Mouse (Mus musculus) heart, embryonic 11.5 days (tissue): ENCODE data around the gene Efna2. TPM values are rescaled to one million over a fixed set of nuclear protein-coding genes. Genes with fewer than 3 reads are reported as not detected.

ENCODE experiments used
- ATAC-seq: fragments of 200-750 bp; cut with Nextera tagmentation; replicated peaks from 2 replicates; pipeline ENCODE4 v1.8.0; 2017; ENCODE audit warnings: moderate library complexity; ENCODE audit not compliant: insufficient number of reproducible peaks, low FRiP score, low TSS enrichment
- H3K27ac ChIP-seq: fragments of 300-500 bp; sonication (generic); 2 replicates; pipeline ENCODE4 v1.5.1; 2014; ENCODE audit warnings: mild to moderate bottlenecking, low read depth, low read length
- H3K27me3 ChIP-seq: fragments of 300-500 bp; sonication (generic); 2 replicates; pipeline ENCODE4 v1.6.1; 2014; ENCODE audit warnings: mild to moderate bottlenecking, low read length, mixed read lengths; ENCODE audit not compliant: control insufficient read depth, insufficient read depth
- H3K36me3 ChIP-seq: fragments of 300-500 bp; sonication (generic); 2 replicates; pipeline ENCODE4 v1.6.1; 2014; ENCODE audit warnings: mild to moderate bottlenecking, low read length, moderate library complexity, mixed read lengths; ENCODE audit not compliant: control insufficient read depth, insufficient read depth
- H3K4me1 ChIP-seq: fragments of 300-500 bp; sonication (generic); 2 replicates; pipeline ENCODE4 v1.6.1; 2014; ENCODE audit warnings: low read length; ENCODE audit not compliant: control insufficient read depth, insufficient read depth
- H3K4me2 ChIP-seq: fragments of 300-500 bp; sonication (generic); 2 replicates; pipeline ENCODE4 v1.6.1; 2014; ENCODE audit warnings: mild to moderate bottlenecking, moderate library complexity
- H3K4me3 ChIP-seq: fragments of 300-500 bp; sonication (generic); 2 replicates; pipeline ENCODE4 v1.5.1; 2014; ENCODE audit warnings: low read depth, low read length
- H3K9ac ChIP-seq: fragments of 300-500 bp; sonication (generic); 2 replicates; pipeline ENCODE4 v1.6.1; 2014; ENCODE audit warnings: mild to moderate bottlenecking, low read depth, low read length, moderate library complexity
- H3K9me3 ChIP-seq: fragments of 300-500 bp; sonication (generic); replicated peaks from 2 replicates; pipeline ENCODE4 v1.6.1; 2016; ENCODE audit warnings: low read length; ENCODE audit not compliant: control insufficient read depth
- WGBS: fragments of 180-500 bp; shearing (Covaris S2); extraction: QIAGEN DNeasy Blood & Tissue Kit; methylation state at CpG from one replicate; pipeline ENCODE4 v1.1.7; 2014; ENCODE audit not compliant: insufficient replicate concordance; 5-methylcytosine and 5-hydroxymethylcytosine counted together
- polyA plus RNA-seq: library from polyadenylated mRNA; unstranded; fragments of >200 nt; fragmentation: Nextera tagmentation; extraction: Ambion mirVana; gene quantifications from 2 replicates; pipeline ENCODE4 v1.2.1, GENCODE M21; 2014

Gene Efna2
- polyA plus RNA-seq, 1 experiment from 2014 or later = 13.9 TPM

DNA sequence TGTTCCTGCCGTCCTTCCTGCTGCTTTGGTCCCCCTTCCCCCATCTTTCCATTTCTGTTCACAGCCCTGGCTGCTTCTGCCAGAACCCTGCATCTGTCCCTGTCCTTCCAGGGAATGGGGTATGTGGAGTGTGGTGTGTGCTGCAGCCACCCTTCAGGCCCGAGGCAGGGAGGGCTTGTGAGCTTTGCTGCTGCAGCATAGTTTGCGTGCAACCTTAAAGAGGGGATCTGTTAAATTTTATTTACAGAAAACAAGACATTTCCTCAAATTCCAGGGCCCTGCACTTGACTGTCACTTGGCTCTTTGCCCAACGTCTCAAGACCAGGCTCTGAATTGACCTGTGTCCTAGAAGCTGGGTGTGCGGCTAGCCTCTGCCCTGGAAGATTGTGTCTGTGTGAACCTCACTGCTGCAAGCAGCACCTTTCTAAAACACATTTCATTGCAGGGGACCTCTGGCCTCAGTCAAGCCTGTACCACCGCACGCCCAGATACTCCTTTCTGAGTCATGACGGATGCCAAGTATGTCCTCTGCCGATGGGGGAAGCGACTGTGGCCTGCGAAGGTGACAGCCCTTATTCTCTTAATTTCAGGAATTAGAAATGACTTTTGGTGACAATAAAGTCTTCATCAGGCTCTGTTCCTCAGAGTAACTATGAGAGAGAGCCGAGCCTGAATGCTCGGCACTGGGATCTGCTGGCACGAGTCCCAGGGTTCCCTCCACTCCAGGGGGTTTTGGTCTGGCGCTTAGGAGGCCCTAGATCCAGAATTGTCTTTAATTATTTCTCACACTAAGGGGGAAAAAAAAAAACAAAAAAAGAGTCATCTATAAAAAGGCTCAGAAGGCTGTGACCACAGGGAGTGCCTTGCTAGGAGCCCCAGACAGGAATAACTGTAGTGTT lies 48.8 kb downstream of the Efna2 start:
- 62% methylated on average over 15 of the region's 15 CpGs for WGBS
- ATAC-seq = no peak
- H3K4me2 ChIP-seq = peak overlapping the region; percentile 80
- H3K27me3 ChIP-seq = no peaks in the 10 kb centered on the region
- H3K9me3 ChIP-seq = no peaks in the 10 kb centered on the region
- H3K36me3 ChIP-seq = peaks cover 18% of the 10 kb centered on the region
- H3K9ac ChIP-seq = peak overlapping the region; percentile 93
- H3K27ac ChIP-seq = peak overlapping the region; percentile 97
- H3K4me1 ChIP-seq = peaks cover 19% of the 10 kb centered on the region
- peak overlapping the region; percentile 93 for H3K4me3 ChIP-seq

DNA sequence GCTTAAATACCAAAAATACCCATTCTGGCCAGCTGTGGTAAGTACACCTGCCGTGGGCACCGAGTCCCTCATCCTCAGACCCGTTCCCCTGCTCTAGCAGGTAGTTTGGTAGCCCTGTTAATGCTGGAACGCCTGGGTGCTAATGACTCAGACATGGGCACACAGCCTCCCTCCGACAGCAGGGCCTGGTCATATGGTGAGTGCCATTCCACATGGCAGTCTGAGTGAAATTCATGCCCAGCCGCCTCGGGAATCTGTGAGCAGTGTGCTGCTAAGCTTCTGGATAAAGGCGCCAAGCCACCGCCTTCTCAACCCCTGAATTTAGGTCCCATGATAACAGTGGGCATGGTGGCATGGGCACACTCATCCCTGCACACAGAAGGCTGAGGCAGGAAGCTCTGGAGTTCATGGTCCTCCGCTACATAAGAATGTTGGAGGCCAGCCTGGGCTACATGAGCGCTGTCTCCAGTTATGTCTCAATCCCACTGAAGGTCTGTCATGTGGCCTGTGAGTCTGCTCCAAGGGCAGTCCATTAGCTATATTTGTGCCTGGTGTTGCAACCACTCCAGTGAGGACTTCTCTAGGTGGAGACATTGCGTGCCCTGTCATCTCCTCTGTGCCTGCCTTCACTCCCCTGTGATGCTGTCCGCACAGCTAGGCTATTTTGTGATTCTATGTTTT lies 57.0 kb downstream of the Efna2 start:
- no peak overlapping the region for H3K4me2 ChIP-seq
- 95% methylated on average over 13 of the region's 13 CpGs for WGBS
- H3K9me3 ChIP-seq = no peaks in the 10 kb centered on the region
- H3K9ac ChIP-seq = no peak overlapping the region
- H3K27me3 ChIP-seq = no peaks in the 10 kb centered on the region
- H3K4me1 ChIP-seq = peaks cover 6% of the 10 kb centered on the region
- H3K27ac ChIP-seq = no peak overlapping the region
- ATAC-seq = no peak
- H3K36me3 ChIP-seq = peaks cover 63% of the 10 kb centered on the region
- no peak overlapping the region for H3K4me3 ChIP-seq

DNA sequence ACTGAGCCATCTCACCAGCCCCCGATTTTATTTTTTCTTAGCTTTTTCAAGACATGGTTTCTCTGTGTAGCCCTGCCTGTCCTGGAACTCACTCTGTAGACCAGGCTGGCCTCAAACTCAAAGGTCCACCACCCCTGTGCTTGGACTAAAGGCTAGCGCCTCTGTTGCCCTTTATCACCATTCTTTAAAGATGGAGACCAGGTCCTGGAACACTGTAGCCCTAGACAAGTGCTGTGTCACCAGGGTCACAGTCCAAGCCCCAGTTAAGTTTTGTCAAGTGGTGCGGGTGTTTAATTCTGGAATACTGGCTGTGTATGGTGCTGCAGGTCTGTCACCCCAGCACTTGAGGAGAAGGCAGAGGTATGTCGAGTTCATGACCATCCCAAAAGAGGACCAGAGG lies 57.7 kb downstream of the Efna2 start:
- Histone ChIP-seq H3K4me1 (peaks cover 11% of the 10 kb centered on the region), H3K4me3 (no peak overlapping the region), H3K9ac (no peak overlapping the region), H3K9me3 (no peaks in the 10 kb centered on the region), H3K27me3 (no peaks in the 10 kb centered on the region), H3K27ac (no peak overlapping the region), H3K4me2 (no peak overlapping the region), H3K36me3 (peaks cover 66% of the 10 kb centered on the region)
- 83% methylated on average over 4 of the region's 4 CpGs for WGBS
- ATAC-seq = no peak

DNA sequence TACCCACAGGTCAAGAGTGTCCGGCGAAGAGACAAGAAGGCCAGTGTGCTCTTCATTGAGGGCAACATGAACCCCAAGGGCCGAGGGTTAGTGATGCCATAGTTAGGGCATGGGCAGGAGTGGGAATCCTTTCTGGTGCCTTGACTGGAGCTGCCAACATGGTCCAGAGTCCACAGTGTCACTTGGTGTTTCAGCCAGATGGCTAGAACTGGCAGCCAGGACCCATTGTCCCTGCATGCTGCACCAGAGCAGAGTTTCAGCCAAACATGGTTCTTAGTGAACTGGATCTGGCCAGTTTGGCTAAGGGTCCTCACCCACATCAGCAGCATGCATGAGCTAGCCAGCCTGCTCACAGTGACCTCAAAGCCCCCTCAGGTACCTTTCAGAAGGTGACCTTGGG lies 59.0 kb downstream of the Efna2 start:
- no peaks in the 10 kb centered on the region for H3K27me3 ChIP-seq
- peaks cover 6% of the 10 kb centered on the region for H3K4me1 ChIP-seq
- no peak overlapping the region for H3K4me3 ChIP-seq
- no peak overlapping the region for H3K27ac ChIP-seq
- peaks cover 62% of the 10 kb centered on the region for H3K36me3 ChIP-seq
- no peak overlapping the region for H3K9ac ChIP-seq
- WGBS = 93% methylated on average over 3 of the region's 3 CpGs
- no peak for ATAC-seq
- no peak overlapping the region for H3K4me2 ChIP-seq
- H3K9me3 ChIP-seq = no peaks in the 10 kb centered on the region

Other genes with a start within 250 kb of the Efna2 start
- gene Wdr18, start 219.3 kb upstream of the Efna2 start, polyA plus RNA-seq = 89.8 and 97.6 TPM in 2 replicates
- gene Grin3b, start 208.8 kb upstream of the Efna2 start, polyA plus RNA-seq = 0.19 and 0.20 TPM in 2 replicates
- gene Tmem259, start 195.2 kb upstream of the Efna2 start, polyA plus RNA-seq = 12.8 and 15.6 TPM in 2 replicates
- gene Cnn2, start 190.9 kb upstream of the Efna2 start, polyA plus RNA-seq = 405 and 420 TPM in 2 replicates
- 2.1 and 2.8 TPM in 2 replicates for gene Abca7, start 183.0 kb upstream of the Efna2 start, polyA plus RNA-seq
- gene Arhgap45, start 162.8 kb upstream of the Efna2 start, polyA plus RNA-seq = 6.2 and 7.5 TPM in 2 replicates
- 160 and 182 TPM in 2 replicates for gene Polr2e, start 139.7 kb upstream of the Efna2 start, polyA plus RNA-seq
- gene Gpx4, start 132.3 kb upstream of the Efna2 start, polyA plus RNA-seq = 711 and 729 TPM in 2 replicates
- gene Sbno2, start 73.9 kb upstream of the Efna2 start, polyA plus RNA-seq = 8.4 and 9.6 TPM in 2 replicates
- gene Stk11, start 63.7 kb upstream of the Efna2 start, polyA plus RNA-seq = 16.5 and 20.0 TPM in 2 replicates
- 772 and 785 TPM in 2 replicates for gene Atp5d, start 40.9 kb upstream of the Efna2 start, polyA plus RNA-seq
- gene Cbarp, start 38.6 kb upstream of the Efna2 start, polyA plus RNA-seq = 2.5 and 2.7 TPM in 2 replicates
- 29.5 and 31.9 TPM in 2 replicates for gene Midn, start 31.2 kb upstream of the Efna2 start, polyA plus RNA-seq
- gene Cirbp, start 13.5 kb upstream of the Efna2 start, polyA plus RNA-seq = 49.1 and 52.7 TPM in 2 replicates
- gene 1600002K03Rik, start 6.5 kb upstream of the Efna2 start, polyA plus RNA-seq = 9.6 and 12.4 TPM in 2 replicates
- 34.6 and 38.2 TPM in 2 replicates for gene Mum1, start 47.0 kb downstream of the Efna2 start, polyA plus RNA-seq
- gene Ndufs7, start 69.6 kb downstream of the Efna2 start, polyA plus RNA-seq = 499 and 501 TPM in 2 replicates
- 57.2 and 59.0 TPM in 2 replicates for gene Gamt, start 81.5 kb downstream of the Efna2 start, polyA plus RNA-seq
- 28.4 and 29.9 TPM in 2 replicates for gene Dazap1, start 82.0 kb downstream of the Efna2 start, polyA plus RNA-seq
- gene Rps15, start 113.0 kb downstream of the Efna2 start, polyA plus RNA-seq = 702 and 828 TPM in 2 replicates
- gene Apc2, start 116.5 kb downstream of the Efna2 start, polyA plus RNA-seq = 0.55 and 0.69 TPM in 2 replicates
- 29.7 and 31.0 TPM in 2 replicates for gene 2310011J03Rik, start 141.1 kb downstream of the Efna2 start, polyA plus RNA-seq
- 0.77 and 1.6 TPM in 2 replicates for gene Pcsk4, start 150.0 kb downstream of the Efna2 start, polyA plus RNA-seq
- 4.9 and 7.3 TPM in 2 replicates for gene Reep6, start 150.5 kb downstream of the Efna2 start, polyA plus RNA-seq
- 2.4 and 3.7 TPM in 2 replicates for gene Adamtsl5, start 168.9 kb downstream of the Efna2 start, polyA plus RNA-seq
- not detected in 2 replicates for gene Plk5, start 177.0 kb downstream of the Efna2 start, polyA plus RNA-seq
- gene Mex3d, start 208.2 kb downstream of the Efna2 start, polyA plus RNA-seq = 4.0 and 6.4 TPM in 2 replicates
- gene Mbd3, start 220.1 kb downstream of the Efna2 start, polyA plus RNA-seq = 151 and 171 TPM in 2 replicates
- gene Uqcr11, start 227.3 kb downstream of the Efna2 start, polyA plus RNA-seq = 1,161 and 1,177 TPM in 2 replicates